Mouse (Mus musculus): ENCODE data around the gene Zglp1.

Zglp1 gene

DNA sequence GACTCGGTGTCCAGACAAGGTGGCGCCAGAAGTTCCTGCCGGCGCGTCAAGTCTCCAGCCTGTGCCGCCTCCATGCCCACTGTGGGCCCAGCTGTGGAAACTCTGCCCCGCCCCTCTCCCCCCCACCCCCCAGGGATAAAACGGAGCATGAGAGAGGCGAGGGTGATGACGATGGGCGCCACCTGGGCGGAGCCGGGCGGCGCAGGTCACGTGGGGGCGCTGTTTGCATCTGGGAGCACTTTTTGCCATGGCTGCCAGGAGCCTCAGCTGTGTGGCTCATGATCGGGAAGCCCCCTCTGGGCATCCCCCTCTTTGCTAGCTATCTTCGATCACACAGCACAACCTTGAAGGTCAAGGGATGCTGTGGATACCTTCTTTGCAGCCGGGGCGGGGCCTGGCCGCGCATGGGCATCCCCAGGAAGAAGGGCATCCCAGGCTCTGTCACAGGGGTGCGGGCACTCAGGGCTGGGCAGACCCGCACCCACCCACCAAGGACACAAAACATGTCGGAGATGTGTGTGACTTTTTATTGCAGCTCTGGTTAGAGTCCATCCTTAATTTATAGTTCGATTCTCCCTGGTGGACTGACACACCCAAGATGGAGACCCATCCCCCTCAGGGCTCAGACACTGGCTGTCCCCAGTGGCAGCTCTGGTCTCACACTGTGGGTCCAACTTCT lies at the start of gene Zglp1:
Zglp1 (minus strand) TSS at position 88 of the 679 bp plus-strand sequence.
- DNase-seq (ENCODE audit: low spot score in 2 of 2): no peak

- no peak for DNase-seq (ENCODE audit: low spot score in 2 of 2)
Measured at GRCm38 (mm10) chr9:21115105-21115504, 48.2 kb upstream of the Zglp1 start.

DNA sequence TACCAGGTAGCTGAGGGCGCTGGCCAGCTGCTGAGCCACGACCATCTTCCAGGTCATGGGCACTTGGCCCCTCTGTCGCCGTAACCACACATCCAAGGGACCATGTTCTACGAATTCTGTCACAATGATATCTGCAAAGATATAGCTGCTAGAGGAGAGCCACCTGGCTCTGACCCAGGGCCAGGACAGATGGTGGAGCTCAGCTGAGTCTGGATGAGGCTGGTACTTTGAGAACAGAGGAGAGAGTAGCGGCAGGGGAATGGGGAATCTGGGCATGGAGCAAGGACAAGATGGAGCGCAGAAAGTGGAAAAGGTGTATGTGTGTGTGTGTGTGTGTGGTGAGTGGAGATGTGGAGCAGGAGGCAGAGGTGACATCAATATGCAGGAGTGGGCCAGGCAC lies 47.3 kb upstream of the Zglp1 start:
- no peak for DNase-seq (ENCODE audit: low spot score in 2 of 2)

DNA sequence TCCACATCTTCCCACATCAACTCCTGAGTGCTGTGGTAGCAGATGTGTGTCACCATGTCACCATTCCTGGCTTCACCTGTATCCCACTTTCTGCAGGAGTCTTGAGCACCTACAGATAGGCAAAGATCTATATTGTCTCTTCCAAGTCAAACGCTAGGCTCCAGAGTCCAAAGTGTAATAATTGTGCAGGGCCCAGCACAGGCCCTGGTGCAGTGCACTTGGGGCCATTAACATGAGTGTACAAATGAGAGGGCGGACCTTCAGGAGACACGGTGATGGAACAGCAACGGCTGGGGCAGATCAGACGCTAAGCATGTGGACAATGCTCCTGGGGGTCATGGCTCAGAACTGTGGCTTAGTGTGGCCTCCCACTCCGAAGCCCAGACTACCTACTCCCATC lies 46.9 kb upstream of the Zglp1 start:
- DNase-seq (ENCODE audit: low spot score in 2 of 2): no peak

DNA sequence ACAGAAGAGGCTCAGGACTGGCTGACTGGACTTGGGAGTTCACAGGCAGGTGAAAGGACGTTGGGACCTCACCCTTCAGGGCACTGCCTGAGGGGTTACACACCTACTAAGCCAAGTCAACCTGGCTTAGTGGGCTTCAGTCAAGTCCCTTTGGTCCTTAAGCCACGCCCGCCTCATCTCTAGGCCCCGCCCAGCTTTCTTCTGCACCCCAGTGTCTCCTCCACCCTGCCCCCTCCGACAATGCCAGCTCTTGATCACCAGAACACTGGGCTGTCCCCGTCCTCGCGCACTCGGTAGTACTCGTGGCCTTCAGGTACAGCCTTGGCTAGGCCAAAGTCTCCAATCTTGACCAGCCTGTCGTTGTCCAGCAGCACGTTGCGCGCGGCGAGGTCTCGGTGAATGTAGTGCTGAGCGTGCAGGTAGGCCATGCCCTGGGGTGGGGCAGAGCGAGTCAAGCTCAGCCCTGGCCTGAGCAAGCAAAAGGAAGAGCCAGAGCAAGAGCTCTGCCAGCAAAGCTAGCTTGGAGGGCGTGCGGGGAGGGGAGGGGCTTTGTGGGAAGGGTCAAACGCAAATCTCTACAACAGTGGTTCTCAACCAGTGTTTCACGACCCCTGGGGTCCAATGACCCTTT lies 40.8 kb upstream of the Zglp1 start:
- DNase-seq (ENCODE audit: low spot score in 2 of 2): no peak

- DNase-seq (ENCODE audit: low spot score in 2 of 2): peak in 1 of 2 experiments; percentile 20
Measured at GRCm38 (mm10) chr9:21105760-21106564, 39.1 kb upstream of the Zglp1 start.

DNA sequence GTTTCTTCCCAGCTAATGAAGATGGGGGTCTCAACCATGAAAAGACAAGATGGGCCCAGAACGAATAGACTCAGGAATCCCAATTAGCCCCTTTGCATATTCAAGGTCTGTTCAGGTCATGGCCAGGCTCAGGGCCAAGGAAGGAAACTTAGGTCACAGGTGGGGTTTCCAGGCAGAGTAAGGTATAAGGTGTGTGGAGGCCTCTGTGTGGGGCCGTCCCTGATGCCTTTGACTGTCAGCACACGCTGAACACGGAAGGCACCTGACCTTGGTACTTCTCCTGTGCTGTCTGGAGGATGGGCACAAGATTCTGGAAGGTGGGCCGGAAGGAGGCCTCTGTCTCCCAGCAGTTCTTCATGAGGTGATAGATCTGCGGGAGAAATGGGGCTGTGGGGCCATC lies 37.9 kb upstream of the Zglp1 start:
- DNase-seq (ENCODE audit: low spot score in 2 of 2): no peak

DNA sequence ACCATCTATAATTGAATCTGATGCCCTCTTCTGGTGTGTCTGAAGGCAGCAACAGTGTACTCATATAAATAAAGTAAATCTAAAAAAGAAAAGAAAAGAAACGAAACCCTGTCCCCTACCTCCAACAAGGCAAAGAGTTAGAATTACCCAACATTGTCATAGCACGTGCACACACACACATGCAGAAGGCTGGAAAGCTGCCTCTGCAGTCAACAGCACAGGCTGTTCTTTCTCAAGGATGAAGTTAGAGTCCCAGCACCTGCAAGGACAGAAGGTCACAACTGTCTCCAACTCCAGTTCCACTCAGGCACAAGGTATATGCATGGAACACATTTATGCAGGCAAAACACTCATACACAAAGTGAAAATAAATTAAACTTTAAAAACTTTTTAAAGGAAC lies 35.2 kb upstream of the Zglp1 start:
- DNase-seq (ENCODE audit: low spot score in 2 of 2): no peak

- DNase-seq (ENCODE audit: low spot score in 2 of 2): no peak
Measured at GRCm38 (mm10) chr9:21100447-21101161, 33.7 kb upstream of the Zglp1 start.

DNA sequence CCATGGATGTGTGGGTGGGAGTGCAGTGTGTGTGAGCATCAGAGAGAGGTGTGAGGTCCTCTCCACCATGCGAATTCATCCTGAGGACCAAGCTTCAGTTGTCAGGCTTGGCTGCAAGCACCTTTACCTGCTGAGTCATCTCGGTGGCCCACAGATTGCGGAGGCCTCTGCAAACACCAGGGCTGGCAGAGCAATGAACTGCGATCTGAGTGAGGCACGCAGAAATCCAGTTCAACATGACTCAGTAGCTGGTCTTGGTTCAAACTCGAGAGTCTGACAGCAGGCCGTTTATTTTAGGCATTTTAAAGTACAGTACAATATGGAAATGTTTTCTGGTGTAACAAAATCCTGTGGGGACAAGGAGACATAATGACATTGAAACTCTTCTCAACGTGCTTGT lies 30.9 kb upstream of the Zglp1 start:
- peak; percentile 76 to 79 for DNase-seq (ENCODE audit: low spot score in 2 of 2)

DNA sequence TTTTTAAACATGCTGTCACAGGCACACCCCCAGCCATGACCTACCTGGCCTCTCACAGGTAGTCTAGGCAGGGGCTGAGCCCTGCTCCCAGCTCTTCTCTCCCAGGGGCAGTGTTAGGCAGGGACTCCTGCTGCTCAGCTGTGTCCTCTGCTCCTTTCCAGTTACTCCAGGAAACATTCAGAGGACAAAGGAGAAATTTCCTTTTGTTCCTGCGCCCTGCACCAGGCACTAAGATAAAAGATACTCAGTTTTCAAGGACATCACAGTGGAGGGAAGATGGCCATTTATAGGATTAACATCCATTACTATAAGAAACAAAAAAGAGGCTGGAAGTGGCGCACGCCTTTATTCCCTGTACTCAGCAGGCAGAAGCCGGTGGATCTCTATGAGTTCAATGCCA lies 29.1 kb upstream of the Zglp1 start:
- no peak for DNase-seq (ENCODE audit: low spot score in 2 of 2)

- no peak for DNase-seq (ENCODE audit: low spot score in 2 of 2)
Measured at GRCm38 (mm10) chr9:21093423-21093822, 26.5 kb upstream of the Zglp1 start.

DNA sequence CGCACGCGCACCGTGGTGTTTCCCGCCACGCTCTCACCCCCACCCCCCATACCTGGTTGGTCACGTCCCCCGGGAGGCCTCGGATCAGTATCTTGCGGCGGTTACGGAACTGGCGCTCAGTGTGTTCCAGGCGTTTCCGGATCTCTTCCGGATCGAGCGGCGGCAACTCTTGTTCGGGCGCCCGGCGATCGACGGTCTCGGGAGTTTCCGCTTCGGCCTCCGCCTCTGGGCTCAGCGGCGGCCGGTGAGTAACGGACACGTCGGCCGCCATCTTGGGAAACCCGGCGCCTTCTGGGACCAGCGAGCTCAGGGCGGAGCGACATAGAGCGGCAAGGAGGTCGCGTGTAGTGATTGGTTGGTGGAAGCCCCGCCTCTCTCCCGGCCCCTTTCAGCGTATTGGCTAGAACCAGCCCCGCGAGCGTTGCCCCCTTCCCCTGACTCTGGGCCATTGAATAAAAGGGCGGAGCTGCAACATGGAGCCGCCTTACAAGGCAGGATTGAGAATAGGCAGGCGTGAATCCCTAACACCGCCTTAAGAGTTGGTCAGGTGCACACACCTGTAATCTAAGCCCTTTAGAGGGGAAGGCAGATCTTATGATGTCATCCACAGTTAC lies 24.9 kb upstream of the Zglp1 start, which contains the start of the genes Gm38431 and Raver1:
Gm38431 (minus strand) TSS at position 291 of the 614 bp plus-strand sequence.
Raver1 (minus strand) TSS at position 302 of the 614 bp plus-strand sequence.
- peak; percentile 97 to 98 for DNase-seq (ENCODE audit: low spot score in 2 of 2)

- DNase-seq (ENCODE audit: low spot score in 2 of 2): peak in 1 of 2 experiments; percentile 28
Measured at GRCm38 (mm10) chr9:21090972-21091706, 24.2 kb upstream of the Zglp1 start.

DNA sequence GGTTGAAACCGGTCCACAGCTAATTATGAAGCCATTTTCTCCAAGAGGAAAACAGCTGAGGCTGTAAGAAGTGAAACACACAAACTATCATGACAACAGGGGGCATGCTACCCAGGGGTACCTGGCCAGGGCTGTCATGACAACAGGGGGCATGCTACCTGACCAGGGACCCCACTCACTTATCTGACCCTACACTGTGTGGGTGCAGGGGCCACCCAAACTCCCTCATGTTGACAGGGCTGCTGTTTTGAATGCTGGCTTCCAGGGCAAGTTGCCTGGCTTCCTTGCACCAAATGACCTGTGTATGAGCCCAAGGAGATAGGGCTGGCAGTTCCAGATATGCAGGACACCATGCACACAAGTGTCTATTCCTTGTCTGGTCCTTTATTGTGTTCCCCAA lies 23.6 kb upstream of the Zglp1 start:
- DNase-seq (ENCODE audit: low spot score in 2 of 2): no peak

GRCm38 (mm10) chr9:21083324-21083723 lies 16.4 kb upstream of the Zglp1 start:
- DNase-seq (ENCODE audit: low spot score in 2 of 2): no peak

GRCm38 (mm10) chr9:21081127-21081526 lies 14.2 kb upstream of the Zglp1 start:
- DNase-seq (ENCODE audit: low spot score in 2 of 2): no peak

DNA sequence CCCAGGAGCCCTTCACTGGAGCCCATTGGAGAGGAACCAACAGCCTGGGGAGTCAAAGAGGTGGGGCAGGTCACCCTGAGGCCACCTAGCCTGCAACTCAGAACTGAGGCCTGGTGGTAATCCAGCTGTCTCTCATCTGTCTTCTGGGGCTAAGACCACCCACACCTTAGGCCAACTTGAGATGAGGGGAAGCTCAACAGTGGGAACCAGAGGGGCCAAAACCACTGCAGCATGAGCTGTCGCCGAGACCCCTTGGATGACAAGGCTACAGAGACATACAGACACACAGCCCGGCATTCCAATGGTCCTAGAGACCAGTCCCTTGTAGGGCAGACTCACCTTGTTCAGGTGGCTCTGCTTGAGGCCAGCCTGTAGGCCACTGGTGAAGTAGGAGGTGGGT lies 8.7 kb upstream of the Zglp1 start:
- no peak for DNase-seq (ENCODE audit: low spot score in 2 of 2)

- DNase-seq (ENCODE audit: low spot score in 2 of 2): no peak
Measured at GRCm38 (mm10) chr9:21074173-21074572, 7.3 kb upstream of the Zglp1 start.

DNA sequence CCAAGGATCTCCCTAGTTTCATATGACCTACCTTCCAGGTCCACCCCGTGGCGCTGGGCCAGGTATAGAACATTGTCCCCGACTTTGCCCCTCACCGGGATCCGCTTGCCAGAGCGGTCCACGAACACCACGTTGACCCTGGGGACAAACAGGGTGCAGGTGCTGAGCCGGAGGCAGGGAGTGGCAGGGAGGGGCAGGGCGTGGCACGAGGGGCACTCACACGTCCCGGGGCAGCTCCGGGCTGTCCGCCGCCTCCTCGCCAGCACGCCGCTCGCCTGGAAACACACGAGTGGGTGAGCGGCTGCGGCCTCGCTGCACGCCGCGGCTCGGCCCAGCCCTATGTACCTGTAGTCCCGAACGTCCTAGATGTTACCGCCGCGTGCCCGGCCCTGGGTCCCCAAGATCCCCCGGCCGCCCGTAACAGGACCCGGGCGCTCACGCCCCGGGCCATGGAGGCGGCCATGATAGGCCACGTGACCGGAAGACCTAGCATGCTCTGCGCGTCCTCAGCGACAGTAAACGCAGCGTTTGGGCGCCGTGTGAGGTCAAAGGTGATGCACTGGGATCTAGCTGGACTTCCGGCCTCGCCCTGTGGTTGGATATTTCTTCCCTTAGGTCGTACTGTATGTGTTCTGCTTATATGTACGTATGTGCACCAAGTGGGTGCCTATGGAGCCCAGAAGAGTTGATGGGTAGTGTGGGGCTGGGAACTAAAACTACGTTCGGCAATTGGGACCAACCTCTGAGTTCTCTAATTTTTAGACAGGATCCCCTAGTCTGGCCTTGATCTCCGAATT lies 6.3 kb upstream of the Zglp1 start, which contains the start of the genes Gm49373 and Fdx1l:
Gm49373 (minus strand) TSS at position 53 of the 797 bp plus-strand sequence.
Fdx1l (minus strand) TSS at position 571 of the 797 bp plus-strand sequence.
- DNase-seq (ENCODE audit: low spot score in 2 of 2): peak; percentile 91 to 95

Data from frontal cortex, postnatal 36 days (tissue).